In the genomic region with DNA sequence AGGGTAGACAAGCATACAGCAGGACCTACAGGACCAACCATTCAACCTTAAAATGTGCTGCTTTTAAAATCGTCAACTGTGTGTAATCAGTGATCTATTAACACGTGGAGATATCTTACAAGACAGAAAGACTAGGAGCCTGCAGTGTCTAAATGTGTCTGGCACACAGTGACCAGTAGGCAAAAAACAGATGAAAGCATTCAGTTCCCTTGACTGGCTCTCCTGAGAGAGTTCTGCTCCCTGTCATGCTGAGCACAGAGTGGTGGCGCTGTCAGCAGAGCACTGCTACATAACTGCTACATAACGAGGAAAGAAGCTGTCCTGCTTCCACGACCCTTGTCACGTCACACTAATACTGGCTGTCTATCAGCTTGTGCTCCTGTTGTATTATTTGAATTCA, we compare ENCODE assay signal across 10 mouse cellular contexts. TPM values are rescaled to one million over a fixed set of nuclear protein-coding genes. Genes with fewer than 3 reads are reported as not detected.
DNase-seq lines count a peak whose midpoint lies in the region; ATAC-seq lines count a peak whose summit lies in the region.
"Had no signal": no experiment of that assay in that cellular context is flagged by ENCODE, and none has a peak within 500 bp of the region (broad histone marks: within the 10 kb centered on the region; RNA-seq: fewer than 3 reads in every experiment).

No protein-coding gene starts in this region.

- DNase-seq in heart, adult 11 months: no peak
- DNase-seq in midbrain, embryonic 10.5 days (ENCODE audit: low spot score): no peak
- peak; percentile 37 for DNase-seq in retina, postnatal 1 day
- no peak for DNase-seq in ovary, postnatal 36 days (ENCODE audit: low spot score)
- DNase-seq in layer of hippocampus, postnatal 25 days (ENCODE audit: extremely low spot score in 1 of 2, low spot score in 1 of 2): no peak
- DNase-seq: adrenal gland, postnatal 14 days had no signal

- no peak overlapping the region for H3K4me3 ChIP-seq in heart, embryonic 12.5 days
- H3K4me3 ChIP-seq in midbrain, embryonic 16.5 days (ENCODE audit: low read depth, low read length): no peak overlapping the region
- no peak overlapping the region for H3K4me3 ChIP-seq in midbrain, embryonic 10.5 days
- no peak overlapping the region for H3K4me3 ChIP-seq in kidney, embryonic 15.5 days (replicated peaks)
- H3K4me3 ChIP-seq: limb, embryonic 12.5 days had no signal

- H3K4me2 ChIP-seq in heart, embryonic 12.5 days: no peak overlapping the region
- no peak overlapping the region for H3K4me2 ChIP-seq in midbrain, embryonic 16.5 days (ENCODE audit: low read length)
- no peak overlapping the region for H3K4me2 ChIP-seq in kidney, embryonic 15.5 days
- H3K4me2 ChIP-seq: limb, embryonic 12.5 days had no signal

- no peaks in the 10 kb centered on the region for H3K9me3 ChIP-seq in heart, embryonic 12.5 days (replicated peaks)
- H3K9me3 ChIP-seq in midbrain, embryonic 16.5 days (replicated peaks; ENCODE audit: control insufficient read depth, low read length, poor library complexity, severe bottlenecking): no peaks in the 10 kb centered on the region
- H3K9me3 ChIP-seq in midbrain, embryonic 10.5 days (replicated peaks): no peaks in the 10 kb centered on the region
- no peaks in the 10 kb centered on the region for H3K9me3 ChIP-seq in kidney, embryonic 15.5 days (replicated peaks)
- H3K9me3 ChIP-seq: limb, embryonic 12.5 days had no signal

- H3K4me1 ChIP-seq in heart, embryonic 12.5 days (replicated peaks): peaks cover 16% of the 10 kb centered on the region
- peaks cover 14% of the 10 kb centered on the region for H3K4me1 ChIP-seq in midbrain, embryonic 16.5 days (ENCODE audit: control insufficient read depth, insufficient read depth, low read length)
- H3K4me1 ChIP-seq in midbrain, embryonic 10.5 days: peaks cover 16% of the 10 kb centered on the region
- peaks cover 8% of the 10 kb centered on the region; the same call in 1 of the 2 replicates for H3K4me1 ChIP-seq in kidney, embryonic 15.5 days

- no peak overlapping the region for H3K9ac ChIP-seq in heart, embryonic 12.5 days
- H3K9ac ChIP-seq in midbrain, embryonic 16.5 days (ENCODE audit: low read depth, low read length): no peak overlapping the region
- H3K9ac ChIP-seq in kidney, embryonic 15.5 days: no peak overlapping the region
- H3K9ac ChIP-seq: limb, embryonic 12.5 days had no signal

- no peaks in the 10 kb centered on the region for H3K27me3 ChIP-seq in heart, embryonic 12.5 days (replicated peaks)
- no peaks in the 10 kb centered on the region for H3K27me3 ChIP-seq in midbrain, embryonic 16.5 days (ENCODE audit: control insufficient read depth, insufficient read depth, low read depth, low read length)
- H3K27me3 ChIP-seq in midbrain, embryonic 10.5 days (ENCODE audit: low read depth, poor library complexity, severe bottlenecking): no peaks in the 10 kb centered on the region
- no peaks in the 10 kb centered on the region for H3K27me3 ChIP-seq in kidney, embryonic 15.5 days
- H3K27me3 ChIP-seq: limb, embryonic 12.5 days had no signal

- 16% methylated on average over 6 of the region's 6 CpGs for WGBS in heart, embryonic 12.5 days
- 31% methylated on average over 6 of the region's 6 CpGs for WGBS in midbrain, embryonic 16.5 days
- WGBS in midbrain, embryonic 10.5 days: 54% methylated on average over 6 of the region's 6 CpGs
- WGBS in kidney, embryonic 15.5 days: 48% methylated on average over 6 of the region's 6 CpGs

- peak overlapping the region; percentile 30; the same call in 1 of the 2 replicates for H3K27ac ChIP-seq in heart, embryonic 12.5 days (ENCODE audit: poor library complexity, severe bottlenecking)
- H3K27ac ChIP-seq in midbrain, embryonic 16.5 days (ENCODE audit: low read length): 0 out of 2 replicates have a peak overlapping the region, but pooled peaks have one; percentile 10
- no peak overlapping the region for H3K27ac ChIP-seq in midbrain, embryonic 10.5 days (replicated peaks)
- no peak overlapping the region for H3K27ac ChIP-seq in kidney, embryonic 15.5 days
- H3K27ac ChIP-seq: limb, embryonic 12.5 days had no signal

- ATAC-seq in heart, embryonic 12.5 days (ENCODE audit: insufficient number of reproducible peaks, low FRiP score): peak; percentile 51; the same call in 1 of the 2 replicates
- ATAC-seq in midbrain, embryonic 16.5 days: peak; percentile 47
- ATAC-seq in kidney, embryonic 15.5 days (replicated peaks; ENCODE audit: low FRiP score): peak; percentile 84

- H3K36me3 ChIP-seq in heart, embryonic 12.5 days: no peaks in the 10 kb centered on the region
- no peaks in the 10 kb centered on the region for H3K36me3 ChIP-seq in midbrain, embryonic 16.5 days (ENCODE audit: control insufficient read depth, insufficient read depth, low read length)
- peaks cover 4% of the 10 kb centered on the region; the same call in 1 of the 2 replicates for H3K36me3 ChIP-seq in midbrain, embryonic 10.5 days
- no peaks in the 10 kb centered on the region for H3K36me3 ChIP-seq in kidney, embryonic 15.5 days
- H3K36me3 ChIP-seq: limb, embryonic 12.5 days had no signal

RNA-seq across cellular contexts. Expression of gene Prkacb, which starts 30.2 kb away (rescaled TPM):
- polyA plus RNA-seq in heart, embryonic 12.5 days (2016; fragmentation: Nextera tagmentation; extraction: Ambion mirVana): 64.8 and 66.0 TPM in 2 replicates
- 218 and 228 TPM in 2 replicates for polyA plus RNA-seq in midbrain, embryonic 16.5 days (2015; fragmentation: Nextera tagmentation; extraction: Ambion mirVana)
- 56.0 and 64.4 TPM in 2 replicates for polyA plus RNA-seq in midbrain, embryonic 10.5 days (2016; fragmentation: Nextera tagmentation; extraction: Ambion mirVana)
- 60.9 and 62.5 TPM in 2 replicates for polyA plus RNA-seq in kidney, embryonic 15.5 days (2015; fragmentation: Nextera tagmentation; extraction: Ambion mirVana)
- total RNA-seq in layer of hippocampus, postnatal 25 days (2021): 100 to 1,000 TPM; 234 to 269 TPM

Comparison
In these comparisons a context has a peak if more than half of its experiments do, and no peak if none do; other contexts are left out.
1. H3K27ac ChIP-seq: peak in heart, embryonic 12.5 days (single experiment) and midbrain, embryonic 16.5 days (single experiment); none in midbrain, embryonic 10.5 days (single experiment) and kidney, embryonic 15.5 days (single experiment).
2. Peak in every context shown above with its lines, with median percentiles within 50 percentile points of each other: ATAC-seq.